Mouse (Mus musculus) retina, embryonic 14.5 days (tissue): ENCODE measurements around the gene Ttc23l.
A peak's percentile ranks its signal among the peaks of the same experiment; 100 is the strongest.
"Not testable (repeated sequence)": the region's sequence is repeated elsewhere in the genome, so short reads cannot be mapped to it uniquely, and the experiment has no call there.

Source experiments
- DNase-seq: peaks from one replicate; pipeline ENCODE4 v3.0.0-alpha.2; 2015; ENCODE audit warnings: low spot score

Gene Ttc23l

DNA sequence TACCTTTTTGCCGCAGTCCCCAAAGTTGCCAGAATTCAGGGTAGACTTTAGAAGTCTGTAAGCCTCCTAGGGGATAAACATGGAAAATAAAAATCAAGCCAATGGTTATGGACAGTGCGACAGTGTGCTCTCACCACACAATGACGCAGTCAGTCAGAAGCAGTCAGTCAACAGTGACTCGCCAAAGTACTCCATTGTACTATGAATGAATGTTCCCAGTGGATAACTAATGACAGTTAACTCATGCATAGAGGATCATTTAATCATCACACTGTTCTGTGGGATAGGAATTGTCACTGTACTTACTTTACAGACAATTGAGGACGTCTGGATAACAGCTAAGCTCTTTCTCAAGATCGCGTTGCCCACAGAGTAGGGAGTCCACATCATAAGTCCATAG, 43.3 kb downstream of the Ttc23l start:
- no peak for DNase-seq

DNA sequence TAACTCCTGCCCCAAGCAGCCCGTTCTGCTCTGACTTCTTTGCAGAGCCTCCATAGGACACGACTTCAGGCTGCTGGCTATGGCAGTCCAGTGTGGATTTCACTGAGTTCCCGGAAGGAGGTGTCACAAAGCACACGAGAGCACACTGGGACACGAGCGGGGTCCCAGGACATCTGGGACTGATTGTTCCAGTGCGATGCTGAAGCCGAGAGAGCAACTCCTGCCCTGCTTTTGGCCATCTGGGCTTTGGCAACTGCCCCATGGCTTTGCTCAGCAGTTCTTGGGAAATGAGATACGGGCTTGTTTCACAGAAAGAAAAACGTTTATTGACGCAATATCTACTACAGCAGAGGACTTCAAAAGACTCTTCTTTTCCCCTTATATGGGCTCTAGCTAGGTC, 52.4 kb downstream of the Ttc23l start:
- no peak for DNase-seq

- DNase-seq: peak; percentile 84
Measured at GRCm38 (mm10) chr15:10500838-10501719, 57.4 kb downstream of the Ttc23l start.

DNA sequence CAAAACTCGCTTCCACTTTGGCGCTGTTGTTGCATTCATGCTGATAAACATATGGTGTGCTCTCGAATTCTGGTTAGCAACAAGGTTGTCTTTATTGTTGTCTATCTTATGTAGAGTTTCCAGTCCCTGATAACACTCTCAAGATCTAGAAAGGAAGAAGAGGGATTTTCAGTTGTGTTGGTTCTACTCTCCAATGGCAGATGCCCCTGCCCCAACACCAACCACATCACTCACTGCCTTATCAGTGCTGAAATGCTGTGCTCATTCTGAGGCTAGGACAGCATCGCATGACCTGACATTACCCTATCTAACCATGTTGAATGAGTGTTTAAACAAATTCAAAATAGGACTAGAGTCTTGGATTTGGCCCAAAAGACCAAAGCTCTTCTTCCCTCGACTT, 58.4 kb downstream of the Ttc23l start:
- no peak for DNase-seq

GRCm38 (mm10) chr15:10499593-10499992, 58.9 kb downstream of the Ttc23l start:
- no peak for DNase-seq

DNA sequence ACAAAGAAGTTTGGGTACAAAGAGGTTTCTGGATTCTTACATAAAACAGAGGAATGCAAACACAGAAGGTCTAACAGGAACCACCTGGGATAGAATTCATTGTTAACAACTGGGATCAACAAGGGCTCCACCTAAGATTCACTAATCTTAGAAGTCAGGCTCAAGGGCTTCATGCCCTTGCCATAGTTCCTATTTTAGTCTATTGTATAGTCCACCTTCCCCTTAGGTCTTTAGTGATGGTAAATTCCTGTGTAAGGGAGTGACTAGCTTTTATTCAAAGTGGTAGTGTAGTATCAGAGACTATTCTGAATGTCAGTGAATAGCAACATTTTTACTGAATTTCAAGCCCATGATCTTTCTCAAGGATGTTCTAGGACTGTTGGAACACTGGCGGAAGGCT, 61.8 kb downstream of the Ttc23l start:
- DNase-seq: not testable (repeated sequence)

DNA sequence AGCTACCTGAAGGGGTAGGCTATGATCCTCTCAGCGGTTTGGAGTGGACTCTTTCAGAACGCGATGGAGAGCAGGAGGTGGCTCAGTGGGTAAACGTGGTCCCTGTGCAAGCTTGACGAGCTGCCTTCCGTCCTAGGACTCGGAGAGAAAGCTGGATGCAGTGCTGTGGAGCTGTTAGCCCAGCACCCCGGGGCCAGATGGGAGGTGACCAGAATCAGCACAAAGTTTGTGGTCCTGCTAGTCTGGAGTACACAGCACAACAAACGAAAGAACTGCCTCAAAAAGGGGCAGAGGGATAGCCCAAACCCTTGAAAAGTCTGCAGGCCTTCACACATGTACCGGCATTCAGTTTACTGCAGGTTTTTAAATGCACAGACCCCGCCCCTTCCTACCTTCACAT, 62.5 kb downstream of the Ttc23l start:
- no peak for DNase-seq

GRCm38 (mm10) chr15:10490101-10490500, 68.4 kb downstream of the Ttc23l start:
- no peak for DNase-seq

- DNase-seq: peak; percentile 30
Measured at GRCm38 (mm10) chr15:10487246-10487645, 71.2 kb downstream of the Ttc23l start.

DNA sequence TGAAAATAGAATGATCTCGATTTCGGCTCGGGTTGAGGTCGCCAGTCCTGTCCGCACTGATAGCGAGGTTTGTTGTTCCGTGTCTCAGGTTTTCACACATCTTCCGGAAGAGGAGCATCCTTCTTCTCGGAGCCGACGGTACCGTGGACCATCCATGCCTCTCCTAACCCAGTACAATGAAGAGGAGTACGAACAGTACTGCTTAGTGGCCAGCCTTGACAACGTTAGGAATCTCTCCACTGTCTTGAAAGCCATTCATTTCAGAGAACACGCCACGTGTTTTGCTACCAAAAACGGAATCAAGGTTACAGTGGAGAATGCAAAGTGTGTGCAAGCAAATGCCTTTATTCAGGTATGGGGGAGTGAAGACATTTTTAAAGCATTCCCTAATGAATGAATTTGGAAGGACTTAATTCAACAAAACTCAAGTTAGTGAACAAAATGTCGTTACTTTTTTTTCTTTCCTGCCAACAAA, 72.1 kb downstream of the Ttc23l start:
- DNase-seq: no peak

DNA sequence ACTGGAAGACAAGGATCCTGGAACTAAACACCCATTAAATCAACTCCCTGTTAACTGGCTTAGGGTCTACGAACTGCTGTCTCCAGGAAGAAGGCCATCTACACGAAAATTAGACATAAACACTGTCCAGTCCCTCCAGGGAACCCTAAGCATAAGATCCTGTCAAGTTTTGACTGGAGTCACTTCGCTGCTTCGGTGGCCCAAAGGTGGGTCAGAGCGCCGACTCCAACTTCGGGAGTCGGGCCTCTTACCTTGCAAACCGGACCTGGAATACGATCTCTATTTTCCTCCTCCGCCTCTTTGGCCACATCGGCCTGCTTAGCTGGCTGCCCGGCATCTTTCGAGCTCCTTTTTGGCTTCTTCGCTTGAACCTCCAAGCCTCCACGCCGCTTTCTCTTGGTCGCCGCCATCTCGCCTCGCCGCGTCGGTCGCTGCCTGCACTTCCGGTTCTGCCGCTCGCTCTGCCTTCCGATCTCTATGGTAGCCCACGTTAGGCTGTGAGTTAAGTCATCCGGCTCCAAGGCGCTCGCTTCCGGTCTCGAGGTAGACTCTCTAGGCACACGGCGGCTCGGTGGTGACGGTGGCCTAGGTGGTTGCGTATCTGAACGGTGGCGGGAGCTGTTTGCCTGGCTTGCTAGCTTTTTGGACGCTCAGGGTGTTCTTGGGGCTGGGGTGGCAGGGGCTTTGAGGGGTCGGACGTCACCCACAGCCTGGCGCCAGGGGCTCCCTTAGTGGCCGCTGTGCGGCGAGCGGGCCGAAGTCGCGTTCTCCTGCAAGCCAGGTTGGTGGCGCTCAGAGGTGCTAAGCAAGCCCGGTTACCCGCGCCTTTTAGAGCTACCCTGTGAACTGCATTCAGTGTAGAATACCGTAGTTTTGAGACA, 72.7 kb downstream of the Ttc23l start, which contains the start of the genes Brix1 and Rad1:
Brix1 (minus strand) TSS at position 464 of the 881 bp plus-strand sequence.
Rad1 (plus strand) TSS at position 535 of the 881 bp plus-strand sequence.
- peak; percentile 96 for DNase-seq

- DNase-seq: peak; percentile 18
Measured at GRCm38 (mm10) chr15:10470941-10471340, 87.5 kb downstream of the Ttc23l start.

DNA sequence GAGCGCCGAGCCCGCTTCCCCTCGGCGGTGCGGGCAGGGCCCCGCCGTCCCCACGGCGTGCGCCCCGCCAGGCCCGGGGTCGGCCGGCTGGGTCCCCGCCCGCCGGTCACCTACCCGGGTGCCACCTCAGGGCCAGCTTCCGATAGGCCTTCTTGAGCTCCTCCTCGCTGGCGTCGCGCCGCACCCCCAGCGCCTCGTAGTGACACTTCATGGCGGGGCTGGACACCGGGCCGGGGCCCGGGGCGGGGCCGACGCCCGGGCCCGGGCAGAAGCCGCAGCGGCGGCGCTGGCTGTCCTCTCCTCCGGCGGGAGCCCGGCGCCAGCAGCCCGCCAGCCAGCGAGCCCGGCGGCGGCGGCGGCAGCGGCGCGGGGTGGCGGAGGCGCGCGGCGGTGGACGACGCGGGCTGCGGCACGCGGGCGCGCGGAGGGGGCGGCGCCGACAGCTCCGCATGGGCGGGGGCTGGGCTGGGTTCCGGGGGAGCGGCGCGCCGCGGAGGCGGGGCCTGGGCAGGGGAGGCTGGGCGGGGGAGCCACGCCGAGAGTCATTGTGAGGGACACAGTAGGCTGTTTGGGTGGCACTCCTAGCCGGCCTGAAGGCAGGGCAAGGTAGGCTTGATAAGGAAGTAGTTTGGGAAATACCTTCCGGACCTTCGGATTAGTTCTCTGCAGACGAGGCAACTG, 88.2 kb downstream of the Ttc23l start, which contains the start of gene Dnajc21:
Dnajc21 (minus strand) TSS at position 366 of the 681 bp plus-strand sequence.
- peak; percentile 84 for DNase-seq

DNA sequence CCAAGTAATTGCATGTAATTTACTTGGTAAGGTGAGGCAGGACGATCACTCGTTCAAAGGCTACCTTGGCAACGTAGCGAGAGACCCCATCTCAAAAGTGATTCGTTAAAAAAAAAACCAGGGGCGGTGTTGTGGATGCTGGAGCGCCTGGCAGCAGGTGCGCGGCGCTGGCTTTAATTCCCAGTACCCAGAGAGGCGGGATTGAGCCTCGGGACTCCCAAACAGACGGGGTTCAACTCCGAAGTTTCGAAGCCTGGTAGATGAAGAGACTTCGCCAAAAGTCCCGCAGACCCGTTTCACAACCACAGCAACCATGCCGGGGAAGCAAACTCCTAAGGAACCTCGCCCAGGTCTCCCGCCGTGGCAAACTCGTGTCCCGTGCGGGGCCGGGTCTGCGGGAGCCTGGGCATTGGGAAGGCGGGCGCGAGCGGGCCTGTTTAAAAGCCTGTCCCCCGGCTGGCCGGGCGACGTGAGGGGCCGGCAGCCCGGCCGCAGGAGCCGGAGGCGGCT, 88.8 kb downstream of the Ttc23l start:
- peak; percentile 43 for DNase-seq

GRCm38 (mm10) chr15:10468761-10469160, 89.7 kb downstream of the Ttc23l start:
- DNase-seq: no peak

GRCm38 (mm10) chr15:10464678-10465077, 93.8 kb downstream of the Ttc23l start:
- no peak for DNase-seq

GRCm38 (mm10) chr15:10463555-10463954, 94.9 kb downstream of the Ttc23l start:
- DNase-seq: no peak

DNA sequence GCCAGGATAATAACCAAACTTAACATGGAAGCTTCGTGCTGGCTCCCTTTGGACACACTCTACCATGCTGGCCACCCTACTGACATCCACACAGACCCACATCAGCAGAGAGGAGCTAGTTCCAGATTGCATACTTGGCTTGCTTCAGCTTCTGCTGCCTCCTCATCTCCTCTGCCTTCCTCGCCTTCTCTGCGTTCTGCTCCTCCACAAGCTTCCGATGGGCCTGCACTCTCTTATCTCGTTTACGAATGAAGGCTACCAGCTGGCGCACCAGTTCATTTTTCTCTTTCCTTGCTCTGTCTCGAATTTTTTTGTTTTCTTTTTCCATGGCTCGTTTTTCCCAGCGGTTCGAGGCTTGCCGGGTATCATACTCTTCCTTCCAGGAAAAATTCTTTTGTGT, 97.5 kb downstream of the Ttc23l start:
- DNase-seq: no peak
